Mouse (Mus musculus) limb, embryonic 14.5 days (tissue): Measurements from ENCODE around the gene Tmem252. TPM values are rescaled to one million over a fixed set of nuclear protein-coding genes. Genes with fewer than 3 reads are reported as not detected.

Experiments used
- ATAC-seq: fragments of 200-750 bp; cut with Nextera tagmentation; 2 replicates; pipeline ENCODE4 v1.8.0; 2017; ENCODE audit warnings: low read depth, moderate number of reproducible peaks, moderate TSS enrichment; ENCODE audit not compliant: low FRiP score
- DNase-seq: peaks from one replicate; pipeline ENCODE4 v3.0.0-alpha.2; 2015; ENCODE audit warnings: low spot score
- H3K27ac ChIP-seq: fragments of 300-500 bp; sonication (generic); replicated peaks from 2 replicates; pipeline ENCODE4 v1.5.1; 2014; ENCODE audit warnings: low read depth, mild to moderate bottlenecking, low read length, moderate library complexity, mixed read lengths
- H3K27me3 ChIP-seq: fragments of 300-500 bp; sonication (generic); 2 replicates; pipeline ENCODE4 v1.6.1; 2014; ENCODE audit warnings: low read length, mixed read lengths; ENCODE audit not compliant: control insufficient read depth, insufficient read depth
- H3K36me3 ChIP-seq: fragments of 300-500 bp; sonication (generic); 2 replicates; pipeline ENCODE4 v1.6.1; 2014; ENCODE audit warnings: mild to moderate bottlenecking, low read length, moderate library complexity, mixed read lengths; ENCODE audit not compliant: control insufficient read depth, insufficient read depth
- H3K4me1 ChIP-seq: fragments of 300-500 bp; sonication (generic); 2 replicates; pipeline ENCODE4 v1.6.1; 2014; ENCODE audit warnings: antibody characterized with exemption, low read length, mixed read lengths; ENCODE audit not compliant: control insufficient read depth, insufficient read depth
- H3K4me2 ChIP-seq: fragments of 300-500 bp; sonication (generic); replicated peaks from 2 replicates; pipeline ENCODE4 v1.6.1; 2014; ENCODE audit warnings: low read depth, mild to moderate bottlenecking, low read length, moderate library complexity; ENCODE audit not compliant: severe bottlenecking
- H3K4me3 ChIP-seq: fragments of 300-500 bp; sonication (generic); replicated peaks from 2 replicates; pipeline ENCODE4 v1.5.1; 2014; ENCODE audit warnings: low read length
- H3K9ac ChIP-seq: fragments of 300-500 bp; sonication (generic); 2 replicates; pipeline ENCODE4 v1.6.1; 2014; ENCODE audit warnings: mild to moderate bottlenecking, low read depth, low read length, moderate library complexity; ENCODE audit not compliant: severe bottlenecking
- H3K9me3 ChIP-seq: fragments of 300-500 bp; sonication (generic); 2 replicates; pipeline ENCODE4 v1.6.1; 2016; ENCODE audit warnings: low read length; ENCODE audit not compliant: control insufficient read depth
- POLR2A ChIP-seq: fragments of 200-500 bp; IDR thresholded peaks from 2 replicates; pipeline ENCODE4 v1.8.0; 2012; ENCODE audit warnings: inconsistent platforms, mild to moderate bottlenecking, moderate library complexity, borderline replicate concordance; ENCODE audit not compliant: insufficient read depth, insufficient read length; ENCODE audit errors: extremely low read depth
- WGBS: fragments of 180-500 bp; shearing (Covaris S2); extraction: QIAGEN DNeasy Blood & Tissue Kit; methylation state at CpG from one replicate; pipeline ENCODE4 v1.1.7; 2014; 5-methylcytosine and 5-hydroxymethylcytosine counted together
- polyA plus RNA-seq, 2 experiments: library from polyadenylated mRNA; depleted of rRNA in 1 of 2; stranded (reverse) in 1 of 2; unstranded in 1 of 2; fragments of >200 nt; fragmentation: Nextera tagmentation in 1 of 2; extraction: Ambion mirVana in 1 of 2; gene quantifications; 2 replicates each; pipeline versions ENCODE4 v1.2.1 to v1.2.3; 2012 to 2014

Gene Tmem252
- polyA plus RNA-seq, 2 experiments = 0.18 to 2.2 TPM

- DNase-seq (no peak), ATAC-seq (no peak)
- 67% methylated on average over 7 of the region's 7 CpGs for WGBS
- no peak overlapping the region for H3K27ac ChIP-seq
- H3K27me3 ChIP-seq = no peaks in the 10 kb centered on the region
- TF ChIP-seq POLR2A = no peak
- H3K9ac ChIP-seq = no peak overlapping the region
- no peaks in the 10 kb centered on the region for H3K36me3 ChIP-seq
- H3K4me2 ChIP-seq = no peak overlapping the region
- no peak overlapping the region for H3K4me3 ChIP-seq
- H3K4me1 ChIP-seq = peaks cover 12% of the 10 kb centered on the region; the same call in 1 of the 2 replicates
- no peaks in the 10 kb centered on the region for H3K9me3 ChIP-seq
Measured at GRCm38 (mm10) chr19:24707071-24707906, 33.5 kb downstream of the Tmem252 start.

GRCm38 (mm10) chr19:24708032-24708431 is 34.2 kb downstream of the Tmem252 start:
- no peak for DNase-seq
- no peak for ATAC-seq
- no peak overlapping the region for H3K9ac ChIP-seq
- no peak overlapping the region for H3K4me2 ChIP-seq
- H3K9me3 ChIP-seq = no peaks in the 10 kb centered on the region
- H3K27me3 ChIP-seq = no peaks in the 10 kb centered on the region
- H3K4me3 ChIP-seq = no peak overlapping the region
- TF ChIP-seq POLR2A = no peak
- peaks cover 12% of the 10 kb centered on the region; the same call in 1 of the 2 replicates for H3K4me1 ChIP-seq
- WGBS = 78% methylated on average over 7 of the region's 7 CpGs
- no peak overlapping the region for H3K27ac ChIP-seq
- H3K36me3 ChIP-seq = no peaks in the 10 kb centered on the region

GRCm38 (mm10) chr19:24716303-24717097 is 42.7 kb downstream of the Tmem252 start:
- Histone ChIP-seq H3K4me2 (no peak overlapping the region), H3K27me3 (no peaks in the 10 kb centered on the region), H3K9ac (no peak overlapping the region), H3K9me3 (no peaks in the 10 kb centered on the region), H3K4me1 (no peaks in the 10 kb centered on the region), H3K36me3 (no peaks in the 10 kb centered on the region), H3K4me3 (no peak overlapping the region), H3K27ac (0 out of 2 replicates have a peak overlapping the region, but pooled peaks have one; percentile 2)
- ATAC-seq (peak; percentile 23), DNase-seq (peak; percentile 72)
- WGBS = 59% methylated on average over 7 of the region's 7 CpGs
- no peak for TF ChIP-seq POLR2A

- H3K4me2 ChIP-seq = no peak overlapping the region
- no peak for ATAC-seq
- no peaks in the 10 kb centered on the region for H3K27me3 ChIP-seq
- no peak overlapping the region for H3K4me3 ChIP-seq
- WGBS = 72% methylated on average over 1 of the region's 1 CpGs
- H3K27ac ChIP-seq = no peak overlapping the region
- H3K9ac ChIP-seq = no peak overlapping the region
- H3K9me3 ChIP-seq = no peaks in the 10 kb centered on the region
- DNase-seq = no peak
- H3K4me1 ChIP-seq = no peaks in the 10 kb centered on the region
- no peak for TF ChIP-seq POLR2A
- H3K36me3 ChIP-seq = no peaks in the 10 kb centered on the region
Measured at GRCm38 (mm10) chr19:24718021-24718420, 44.2 kb downstream of the Tmem252 start.

GRCm38 (mm10) chr19:24719504-24719903 is 45.7 kb downstream of the Tmem252 start:
- no peak overlapping the region for H3K27ac ChIP-seq
- no peak for ATAC-seq

More at GRCm38 (mm10) chr19:24719504-24719903, 45.7 kb downstream of the Tmem252 start:
- Histone ChIP-seq H3K4me1 (no peaks in the 10 kb centered on the region), H3K4me2 (no peak overlapping the region), H3K9me3 (no peaks in the 10 kb centered on the region), H3K4me3 (no peak overlapping the region), H3K27me3 (no peaks in the 10 kb centered on the region), H3K36me3 (no peaks in the 10 kb centered on the region), H3K9ac (no peak overlapping the region)
- no peak for TF ChIP-seq POLR2A
- 84% methylated on average over 4 of the region's 4 CpGs for WGBS
- DNase-seq = no peak
